Mouse (Mus musculus): Measurements from ENCODE around the gene 4930579F01Rik.

4930579F01Rik gene

DNA sequence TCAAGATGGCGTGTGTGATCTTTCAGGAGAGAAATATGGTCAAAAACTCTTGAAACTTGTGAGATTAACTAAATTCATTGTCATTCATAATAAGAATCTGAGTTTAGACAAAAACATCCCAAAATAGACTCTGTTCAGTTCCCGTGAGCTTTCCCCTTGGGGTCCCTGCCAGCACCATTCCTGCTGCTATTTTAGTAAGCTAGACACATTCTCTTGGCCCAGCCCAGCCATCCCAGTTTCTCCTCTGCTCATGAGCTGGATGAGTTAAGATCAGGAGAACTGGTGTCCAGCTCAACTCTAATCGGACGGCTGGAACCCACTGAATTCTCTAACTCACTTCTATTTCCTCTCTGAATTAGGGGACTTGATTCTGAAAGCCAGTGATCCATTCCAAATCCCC lies 76.8 kb downstream of the 4930579F01Rik start:
- in situ Hi-C loops (cut with MboI; ENCODE audit: low sequenced_read_pairs), result no loop called here

DNA sequence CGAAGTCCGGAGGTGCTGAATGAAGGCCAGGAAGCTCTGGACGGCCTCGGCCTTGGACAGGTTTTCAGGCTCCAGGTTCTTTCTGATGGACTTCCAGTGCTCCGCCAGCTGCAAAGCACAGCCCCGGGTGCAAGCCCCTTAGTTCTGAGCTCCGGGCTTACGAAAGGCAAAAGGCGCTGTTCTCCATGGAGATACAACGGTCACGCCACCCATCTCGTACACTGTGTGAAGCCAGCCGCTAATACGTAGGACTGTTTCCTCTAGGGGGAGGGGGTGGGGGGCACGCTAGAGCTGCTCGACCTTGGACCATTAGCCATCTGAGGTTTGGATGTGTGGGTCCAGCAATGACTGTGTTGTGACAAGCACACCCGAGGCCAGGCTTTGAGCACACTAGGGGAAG lies 79.5 kb downstream of the 4930579F01Rik start:
- in situ Hi-C loops (cut with MboI; ENCODE audit: low sequenced_read_pairs), result no loop called here
